Mouse (Mus musculus) heart, postnatal 25 days (tissue): ENCODE data around the gene Scn1a. TPM values are rescaled to one million over a fixed set of nuclear protein-coding genes. Genes with fewer than 3 reads are reported as not detected.

Experiments used
- DNase-seq: peaks from one replicate; pipeline ENCODE4 v3.0.0; 2022; ENCODE audit warnings: low spot score
- intact Hi-C: fragments of 180-260 bp; cut with DNase I; formaldehyde crosslinking; loops from one replicate; pipeline ENCODE4 v1.15.1; 2025
- total RNA-seq, 2 experiments: library from RNA; stranded (reverse); gene quantifications; 2 replicates each; pipeline ENCODE4 v1.2.3; 2021

Scn1a gene
- total RNA-seq, 2 experiments from 2014 or later = not detected

GRCm38 (mm10) chr2:66256220-66257131 is 184.2 kb downstream of the Scn1a start, which contains the start of gene Ttc21b:
Ttc21b (minus strand) TSS chr2:66256617.
- peak; percentile 90 for DNase-seq
- intact Hi-C loops = loop anchor here (2.0 to 10.0 kb wide), 3 partner anchors 152 to 546 kb away; no protein-coding TSS in a partner anchor

- no peak for DNase-seq
- intact Hi-C loops = no loop called here
These were observed 196.6 kb downstream of the Scn1a start for GRCm38 (mm10) chr2:66244013-66244412.

DNA sequence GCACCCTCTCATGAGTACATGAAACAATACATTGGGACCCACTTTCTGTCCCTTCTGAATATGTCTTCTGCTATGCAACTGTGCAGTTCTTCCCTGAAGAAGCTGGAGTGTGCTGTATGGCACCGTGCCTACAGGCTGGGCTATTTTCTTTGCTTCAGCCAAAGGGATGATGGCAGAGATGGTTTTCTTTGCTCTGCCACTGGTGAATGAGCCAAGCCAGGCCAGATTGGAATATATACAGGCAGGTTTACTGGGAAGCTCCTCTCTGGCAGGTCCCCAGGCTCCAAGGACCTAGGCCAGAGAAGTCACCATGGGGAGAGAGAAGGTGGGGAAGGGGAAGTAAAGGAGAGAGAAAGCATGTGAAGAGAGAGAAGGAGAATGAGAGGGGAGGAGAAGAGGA is 200.3 kb downstream of the Scn1a start:
- intact Hi-C loops = no loop called here

GRCm38 (mm10) chr2:66238886-66239285 is 201.8 kb downstream of the Scn1a start:
- no peak for DNase-seq
- intact Hi-C loops = no loop called here

More for the DNA sequence above, 200.3 kb downstream of the Scn1a start:
- DNase-seq = no peak

DNA sequence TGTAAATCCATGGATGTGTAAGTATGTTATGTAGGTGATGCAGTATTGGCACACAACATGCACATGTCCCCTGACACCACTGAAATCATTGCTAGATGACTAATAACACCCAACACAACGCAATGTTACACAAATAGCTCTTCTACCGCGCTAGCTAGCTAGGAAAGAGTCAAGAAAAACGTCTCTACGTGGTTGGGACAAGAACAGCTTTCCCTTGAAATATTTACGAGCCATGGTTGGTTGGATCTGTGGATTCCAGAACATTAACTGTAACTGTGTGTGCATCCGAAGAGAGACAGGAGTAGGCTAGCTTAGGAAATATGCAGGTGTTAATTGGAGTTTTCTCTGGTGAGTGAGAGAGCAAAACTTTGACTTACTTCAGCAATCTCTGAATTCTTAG is 219.7 kb downstream of the Scn1a start:
- DNase-seq = no peak
- intact Hi-C loops = no loop called here

Other genes starting within 250 kb of the Scn1a start
- 1 to 10 TPM; 3.5 to 5.1 TPM for gene Ttc21b, start 184.2 kb downstream of the Scn1a start, total RNA-seq
- gene Scn9a, start 194.1 kb upstream of the Scn1a start, total RNA-seq = not detected